Mouse (Mus musculus): ENCODE measurements around the gene Lmna. TPM values are rescaled to one million over a fixed set of nuclear protein-coding genes. Genes with fewer than 3 reads are reported as not detected.

Gene Lmna
- total RNA-seq, 4 experiments from 2014 or later, result 50.1 to 67.5 (median 60.3) TPM

- DNase-seq (ENCODE audit: low spot score in 2 of 2), result no peak
Measured at GRCm38 (mm10) chr3:88476403-88476802, 33.4 kb downstream of the Lmna start.

GRCm38 (mm10) chr3:88473571-88473970 lies 36.2 kb downstream of the Lmna start:
- no peak for DNase-seq (ENCODE audit: low spot score in 2 of 2)

DNA sequence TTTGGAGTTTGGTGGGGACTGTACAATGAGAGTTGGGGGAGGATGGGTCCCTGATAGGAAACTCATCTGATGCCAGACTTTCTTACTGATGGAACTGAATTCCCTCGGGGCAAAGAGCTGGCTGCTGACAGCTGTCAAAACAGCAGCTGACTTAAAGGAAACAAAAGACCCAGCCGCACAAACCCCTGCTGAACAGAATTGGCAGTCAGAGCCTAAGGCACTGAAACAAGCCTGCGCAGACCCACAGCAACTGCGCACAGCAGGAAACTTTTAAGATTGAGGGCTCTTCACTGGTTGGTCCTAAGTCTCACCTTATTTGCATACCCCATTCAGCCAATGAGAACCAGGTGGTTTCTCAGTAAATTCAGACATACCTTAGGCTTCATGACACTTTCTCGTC lies 36.7 kb downstream of the Lmna start:
- no peak for DNase-seq (ENCODE audit: low spot score in 2 of 2)

DNA sequence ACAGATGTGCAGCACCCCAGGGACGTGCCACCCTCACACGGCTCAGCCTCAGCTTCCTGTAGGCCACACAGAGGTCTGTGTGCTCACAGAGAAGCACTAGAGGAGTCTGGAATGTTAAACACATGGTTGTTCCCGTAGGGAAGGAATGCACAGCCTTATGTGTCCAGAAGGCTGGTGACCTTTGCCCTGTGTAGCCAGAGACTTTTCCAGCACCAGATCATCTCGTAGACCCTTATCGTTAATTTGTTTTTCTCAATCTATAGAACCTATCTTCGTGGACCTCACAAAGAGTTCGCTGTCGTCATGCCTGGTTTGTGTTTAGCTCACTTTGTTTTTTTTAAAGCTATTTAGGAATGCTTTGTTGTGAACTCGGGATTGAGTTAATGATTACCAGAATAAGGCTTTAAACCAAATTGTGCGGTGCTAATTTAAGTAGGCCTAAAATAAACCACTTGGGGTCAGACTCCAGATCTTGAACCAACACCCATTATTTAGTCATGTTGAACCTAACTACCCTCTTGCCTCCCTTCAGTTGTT lies 38.7 kb downstream of the Lmna start:
- no peak for DNase-seq (ENCODE audit: low spot score in 2 of 2)

GRCm38 (mm10) chr3:88469466-88469865 lies 40.3 kb downstream of the Lmna start:
- no peak for DNase-seq (ENCODE audit: low spot score in 2 of 2)

- DNase-seq (ENCODE audit: low spot score in 2 of 2), result peak; percentile 57 to 87
Measured at GRCm38 (mm10) chr3:88467116-88467824, 42.5 kb downstream of the Lmna start.

DNA sequence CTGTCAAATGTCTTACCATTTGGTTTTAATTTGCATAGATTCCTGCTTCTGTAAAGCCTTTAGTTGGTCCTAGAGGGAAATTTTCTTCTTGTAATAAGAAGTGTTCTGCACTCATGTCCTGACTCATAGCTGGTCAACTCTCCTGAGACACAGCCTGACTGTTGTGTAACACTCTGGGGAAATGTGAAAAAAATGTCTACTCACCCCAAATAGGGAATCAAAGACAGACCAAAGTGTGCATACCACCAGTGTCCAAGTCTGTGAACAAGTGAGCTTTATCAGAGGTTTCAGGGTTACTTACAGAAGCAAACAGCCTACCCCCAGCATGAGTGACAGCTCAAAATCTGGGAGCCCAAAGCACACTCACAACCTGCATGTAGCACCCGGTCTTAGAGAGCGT lies 44.6 kb downstream of the Lmna start:
- DNase-seq (ENCODE audit: low spot score in 2 of 2), result no peak

GRCm38 (mm10) chr3:88464425-88464824 lies 45.3 kb downstream of the Lmna start:
- no peak for DNase-seq (ENCODE audit: low spot score in 2 of 2)

DNA sequence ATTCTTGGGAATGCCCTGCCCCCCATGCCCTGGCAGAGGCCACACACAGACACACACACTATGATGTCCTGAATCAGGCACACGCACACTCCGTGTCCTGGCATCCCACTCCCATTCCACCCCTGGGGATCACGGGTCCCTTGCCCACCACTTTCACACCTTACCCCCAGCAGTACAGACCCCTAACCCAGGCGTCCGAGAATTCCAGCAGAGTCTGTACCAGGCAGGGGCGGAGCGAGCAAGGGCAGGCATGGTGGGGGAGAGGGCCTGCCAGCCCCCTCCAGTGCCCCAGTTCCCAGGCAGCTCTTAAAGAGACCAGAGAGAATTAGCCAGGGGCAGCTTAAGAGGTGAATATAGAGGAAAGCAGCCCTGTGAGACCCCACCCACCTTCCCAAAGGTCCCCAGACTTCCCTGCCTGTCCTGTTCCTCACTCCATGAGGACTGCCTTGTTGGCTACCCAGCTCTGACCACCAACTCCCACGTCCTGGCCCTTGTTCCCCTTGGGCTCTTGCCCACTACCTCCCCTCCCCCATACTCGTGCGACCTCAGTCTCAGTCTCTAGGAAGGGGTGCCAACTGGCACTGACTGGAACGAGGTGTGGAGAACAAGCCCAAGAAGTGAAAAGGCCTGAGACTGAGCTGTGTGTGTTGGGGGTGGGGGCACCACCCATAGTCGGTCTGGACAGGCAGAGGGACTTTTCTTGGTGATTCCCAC lies 48.6 kb downstream of the Lmna start, which contains the start of gene Sema4a:
Gene Sema4a, minus strand, starts transcription at position 200 of the 714 bp plus-strand sequence.
- no peak for DNase-seq (ENCODE audit: low spot score in 2 of 2)

- DNase-seq (ENCODE audit: low spot score in 2 of 2), result no peak
Measured at GRCm38 (mm10) chr3:88460029-88460428, 49.7 kb downstream of the Lmna start.

GRCm38 (mm10) chr3:88458778-88459219 lies 51.0 kb downstream of the Lmna start:
- peak in 1 of 2 experiments; percentile 61 for DNase-seq (ENCODE audit: low spot score in 2 of 2)

DNA sequence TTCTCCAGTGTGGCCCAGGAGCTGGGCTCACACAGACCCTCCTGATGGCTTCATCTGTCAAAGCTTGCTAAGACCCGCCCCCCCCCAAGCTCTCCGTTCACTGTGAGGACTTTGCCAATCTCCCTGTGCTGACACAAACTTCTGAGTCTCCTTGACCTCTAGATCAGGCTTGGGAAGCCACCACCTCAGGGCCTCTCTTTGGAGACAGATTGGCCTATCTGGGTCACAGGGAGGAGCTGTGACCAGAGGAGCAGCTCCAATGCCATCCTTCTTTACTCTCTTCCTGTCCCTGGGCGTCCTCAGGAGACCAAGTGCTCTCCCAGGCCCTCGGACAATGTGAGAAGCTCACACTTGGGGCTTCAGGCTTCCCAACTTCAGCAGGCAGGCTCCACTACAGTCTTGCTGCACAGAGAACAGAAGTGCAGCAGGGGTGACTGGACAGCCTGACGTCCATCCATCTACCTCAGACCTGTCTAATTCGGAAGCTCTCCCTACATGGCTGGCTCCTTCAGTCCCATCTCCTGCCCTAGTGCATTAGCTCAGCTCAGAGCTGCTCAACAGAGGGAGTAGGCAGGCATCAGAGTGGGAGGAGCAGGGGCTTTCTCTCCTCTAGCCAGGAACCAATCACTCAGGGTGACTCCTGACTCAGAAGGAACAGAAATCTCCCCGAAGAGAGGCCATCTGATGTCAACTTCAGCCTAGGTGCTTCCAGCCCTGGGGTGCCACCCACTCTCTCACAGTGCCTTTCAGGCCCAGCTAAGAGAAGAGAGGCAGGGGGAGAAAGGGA lies 52.8 kb downstream of the Lmna start:
- DNase-seq (ENCODE audit: low spot score in 2 of 2), result no peak

- no peak for DNase-seq (ENCODE audit: low spot score in 2 of 2)
Measured at GRCm38 (mm10) chr3:88456313-88456712, 53.4 kb downstream of the Lmna start.

- no peak for DNase-seq (ENCODE audit: low spot score in 2 of 2)
Measured at GRCm38 (mm10) chr3:88455588-88456264, 54.0 kb downstream of the Lmna start.

DNA sequence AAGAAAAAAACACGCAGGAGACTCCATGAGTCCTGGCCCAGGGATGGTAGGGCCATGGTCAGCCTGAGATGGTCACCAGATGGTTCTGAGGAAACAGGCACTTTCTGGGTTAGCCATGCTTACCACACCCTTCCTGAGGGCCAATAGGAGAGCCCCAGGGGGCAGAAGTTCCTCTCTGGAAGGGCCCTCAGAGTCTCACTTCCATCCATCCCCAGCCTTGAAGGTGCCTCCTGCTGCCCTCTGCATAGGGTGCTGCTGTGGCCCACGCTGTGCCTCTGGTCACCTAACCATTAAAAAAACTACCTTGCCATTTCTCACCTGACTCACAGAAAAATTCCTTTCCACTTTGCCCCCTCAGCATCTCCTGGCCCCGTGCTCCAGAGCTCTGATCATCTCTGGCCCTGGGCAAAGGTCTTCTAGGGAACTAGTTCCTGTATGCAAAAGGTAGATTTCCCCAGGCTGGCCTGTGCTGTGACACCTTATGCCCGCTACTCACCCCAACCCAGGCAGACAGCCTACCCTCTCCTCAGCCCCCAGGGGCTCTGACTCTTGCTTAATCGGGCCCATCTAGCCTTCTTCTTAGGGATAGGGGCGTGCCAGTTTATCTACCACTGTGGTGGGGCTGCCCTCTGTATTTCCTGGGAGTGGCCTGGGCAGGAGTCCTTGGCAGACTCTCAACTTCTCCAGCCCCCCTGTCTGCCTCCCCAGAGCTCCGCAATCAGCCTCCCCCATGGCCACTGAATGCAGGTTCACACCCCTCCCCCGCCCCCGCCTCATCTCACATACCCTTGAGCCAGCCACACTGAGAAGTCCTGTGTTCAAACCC lies 54.8 kb downstream of the Lmna start:
- DNase-seq (ENCODE audit: low spot score in 2 of 2), result no peak

GRCm38 (mm10) chr3:88453986-88454385 lies 55.8 kb downstream of the Lmna start:
- no peak for DNase-seq (ENCODE audit: low spot score in 2 of 2)

GRCm38 (mm10) chr3:88453369-88453768 lies 56.4 kb downstream of the Lmna start:
- DNase-seq (ENCODE audit: low spot score in 2 of 2), result no peak

DNA sequence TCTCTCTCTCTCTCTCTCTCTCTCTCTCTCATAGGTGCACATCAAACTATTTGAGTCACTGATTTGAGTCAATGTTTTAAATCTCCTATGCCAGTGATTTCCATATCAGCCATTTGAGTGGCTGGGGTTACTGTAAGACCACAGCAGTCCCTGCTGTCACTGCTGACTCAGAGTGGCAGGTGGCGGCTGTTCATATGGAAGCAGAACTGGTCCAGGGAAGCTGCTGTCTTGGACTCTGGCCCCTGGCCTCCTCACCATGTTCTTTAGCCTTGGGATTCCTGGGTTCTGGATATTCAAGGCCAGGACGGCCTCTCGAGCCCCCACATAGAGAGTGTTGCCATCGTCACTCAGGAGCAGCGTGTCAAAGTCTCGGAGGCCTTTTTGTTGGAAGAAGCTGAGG lies 57.0 kb downstream of the Lmna start:
- no peak for DNase-seq (ENCODE audit: low spot score in 2 of 2)

DNA sequence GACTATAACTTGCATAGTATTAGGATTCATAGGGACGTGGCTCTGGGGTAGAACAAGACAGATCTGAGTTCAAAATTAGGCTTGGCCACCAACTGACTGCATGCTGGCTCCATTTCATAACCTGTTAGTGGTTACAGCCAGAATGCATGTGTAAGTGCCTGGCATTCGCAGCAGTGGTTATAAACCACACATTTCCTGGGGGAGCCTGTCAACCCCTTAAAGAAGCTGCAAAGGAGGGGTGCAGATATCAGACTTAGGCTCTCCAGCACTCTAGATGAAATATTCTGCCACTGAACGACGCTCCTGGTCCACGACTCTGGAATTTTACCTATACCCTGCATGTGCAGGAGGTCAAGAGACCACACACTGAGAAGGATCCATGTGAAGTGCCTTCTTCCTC lies 57.5 kb downstream of the Lmna start:
- DNase-seq (ENCODE audit: low spot score in 2 of 2), result no peak

All from left cerebral cortex, adult 8-10 months (tissue).